Mouse (Mus musculus) G1E (cell line): ENCODE data around the gene Hrasls. TPM values are rescaled to one million over a fixed set of nuclear protein-coding genes. Genes with fewer than 3 reads are reported as not detected.

Source experiments
- ATAC-seq: 2 replicates; pipeline ENCODE4 v1.8.0; 2016; ENCODE audit warnings: mild to moderate bottlenecking; ENCODE audit not compliant: insufficient number of reproducible peaks, poor library complexity, low FRiP score, severe bottlenecking; ENCODE audit errors: extremely low read depth
- DNase-seq: peaks from one replicate; pipeline ENCODE4 v3.0.0; 2012; ENCODE audit warnings: low spot score
- H3K27me3 ChIP-seq: 2 replicates; pipeline ENCODE4 v1.6.1; 2012; ENCODE audit warnings: mild to moderate bottlenecking, low read length, inconsistent platforms; ENCODE audit not compliant: insufficient read depth
- H3K36me3 ChIP-seq: replicated peaks from 2 replicates; pipeline ENCODE3; 2012; ENCODE audit warnings: mild to moderate bottlenecking, inconsistent platforms
- H3K4me1 ChIP-seq: 2 replicates; pipeline ENCODE4 v1.6.1; 2012; ENCODE audit warnings: low read depth, low read length, inconsistent platforms, mixed read lengths; ENCODE audit not compliant: insufficient read depth
- H3K4me3 ChIP-seq: 2 replicates; pipeline ENCODE4 v1.5.1; 2012; ENCODE audit warnings: low read depth, mild to moderate bottlenecking, inconsistent platforms, low read length, moderate library complexity, mixed read lengths
- H3K9me3 ChIP-seq: replicated peaks from 2 replicates; pipeline ENCODE4 v1.6.1; 2012; ENCODE audit warnings: inconsistent platforms
- CTCF ChIP-seq: IDR thresholded peaks from 2 replicates; pipeline ENCODE4 v1.5.1; 2012; ENCODE audit warnings: low read depth, low read length, inconsistent platforms, mixed read lengths
- GATA1 ChIP-seq: IDR thresholded peaks from 2 replicates; pipeline ENCODE4 v1.6.1; 2012; ENCODE audit warnings: borderline replicate concordance, low read length, inconsistent platforms, mixed read lengths
- GATA2 ChIP-seq: IDR thresholded peaks from 2 replicates; pipeline ENCODE4 v1.6.1; 2012; ENCODE audit warnings: low read depth, low read length, inconsistent platforms, borderline replicate concordance
- POLR2AphosphoS5 ChIP-seq: IDR thresholded peaks from 2 replicates; pipeline ENCODE4 v1.6.1; 2012; ENCODE audit warnings: low read depth, low read length, inconsistent platforms; ENCODE audit not compliant: insufficient replicate concordance
- TAL1 ChIP-seq: conservative IDR thresholded peaks from 2 replicates; pipeline ENCODE4 v1.6.1; 2012; ENCODE audit warnings: low read depth, low read length, inconsistent platforms, mixed read lengths
- polyA plus RNA-seq: library from polyadenylated mRNA; stranded (reverse); fragments of >175 nt; gene quantifications from 2 replicates; pipeline ENCODE4 v1.2.3, GENCODE M21; 2012
- total RNA-seq, 2 experiments: library from RNA; stranded (forward) in 1 of 2; stranded (reverse) in 1 of 2; fragments of 200-1000 nt in 1 of 2; fragments of >200 nt in 1 of 2; fragmentation: Nextera tagmentation in 1 of 2; gene quantifications; 2 replicates each; pipeline ENCODE4 v1.2.3; 2014 to 2017

The Hrasls gene
- total and polyA plus RNA-seq, 3 experiments: 0.11 TPM; not detected in 2

GRCm38 (mm10) chr16:29208841-29209240, 654 bp upstream of the Hrasls start:
- ATAC-seq (no peak), DNase-seq (no peak)
- no peaks in the 10 kb centered on the region for H3K27me3 ChIP-seq
- H3K36me3 ChIP-seq: no peaks in the 10 kb centered on the region
- peaks cover 39% of the 10 kb centered on the region for H3K9me3 ChIP-seq
- TF ChIP-seq POLR2AphosphoS5 (no peak), TAL1 (no peak), GATA2 (no peak), GATA1 (no peak), CTCF (no peak)
- H3K4me3 ChIP-seq: no peak overlapping the region
- H3K4me1 ChIP-seq: no peaks in the 10 kb centered on the region

GRCm38 (mm10) chr16:29216395-29217295, 7.2 kb downstream of the Hrasls start:
- Histone ChIP-seq H3K27me3 (no peaks in the 10 kb centered on the region), H3K4me3 (no peak overlapping the region), H3K9me3 (peaks cover 6% of the 10 kb centered on the region), H3K36me3 (no peaks in the 10 kb centered on the region), H3K4me1 (no peaks in the 10 kb centered on the region)
- no peak for DNase-seq
- TF ChIP-seq GATA2: no peak
- TF ChIP-seq TAL1: no peak
- TF ChIP-seq CTCF: no peak
- TF ChIP-seq POLR2AphosphoS5: no peak
- TF ChIP-seq GATA1: no peak
- ATAC-seq: no peak

- ATAC-seq (no peak), DNase-seq (no peak)
- no peaks in the 10 kb centered on the region for H3K36me3 ChIP-seq
- H3K27me3 ChIP-seq: no peaks in the 10 kb centered on the region
- H3K4me3 ChIP-seq: no peak overlapping the region
- H3K9me3 ChIP-seq: peaks cover 5% of the 10 kb centered on the region; the same call in 1 of the 2 replicates
- no peak for TF ChIP-seq TAL1
- TF ChIP-seq GATA1: no peak
- TF ChIP-seq GATA2: no peak
- no peak for TF ChIP-seq CTCF
- TF ChIP-seq POLR2AphosphoS5: no peak
- no peaks in the 10 kb centered on the region for H3K4me1 ChIP-seq
These were observed 26.5 kb downstream of the Hrasls start for GRCm38 (mm10) chr16:29235951-29236350.

GRCm38 (mm10) chr16:29254325-29254724, 44.8 kb downstream of the Hrasls start:
- H3K27me3 ChIP-seq: no peaks in the 10 kb centered on the region
- no peaks in the 10 kb centered on the region for H3K4me1 ChIP-seq
- DNase-seq (no peak), ATAC-seq (no peak)
- H3K4me3 ChIP-seq: no peak overlapping the region
- TF ChIP-seq GATA1: no peak
- TF ChIP-seq POLR2AphosphoS5: no peak
- no peak for TF ChIP-seq GATA2
- TF ChIP-seq TAL1: no peak
- no peak for TF ChIP-seq CTCF
- no peaks in the 10 kb centered on the region for H3K36me3 ChIP-seq
- H3K9me3 ChIP-seq: peaks cover 4% of the 10 kb centered on the region; the same call in 1 of the 2 replicates

Other genes with a start within 250 kb of the Hrasls start
- gene Atp13a5, start 169.0 kb downstream of the Hrasls start, total RNA-seq (2014; fragmentation: Nextera tagmentation): not detected in 2 replicates
- gene Atp13a5, start 169.0 kb downstream of the Hrasls start, total RNA-seq (2017): 0.05 TPM in 1 of 2 replicates, not detected in the other
- gene Atp13a5, start 169.0 kb downstream of the Hrasls start, polyA plus RNA-seq: not detected in 2 replicates